Mouse (Mus musculus) hindbrain, embryonic 16.5 days (tissue): ENCODE data around the gene Dkc1. TPM values are rescaled to one million over a fixed set of nuclear protein-coding genes. Genes with fewer than 3 reads are reported as not detected.
"Not testable (repeated sequence)": the region's sequence is repeated elsewhere in the genome, so short reads cannot be mapped to it uniquely, and the experiment has no call there.

Experiments
- ATAC-seq: fragments of 200-750 bp; cut with Nextera tagmentation; 2 replicates; pipeline ENCODE4 v1.8.0; 2017; ENCODE audit warnings: moderate TSS enrichment, moderate library complexity
- H3K27ac ChIP-seq: fragments of 300-500 bp; sonication (generic); 2 replicates; pipeline ENCODE4 v1.5.1; 2014; ENCODE audit warnings: low read depth, mild to moderate bottlenecking, control low read depth, low read length, moderate library complexity
- H3K27me3 ChIP-seq: fragments of 300-500 bp; sonication (generic); replicated peaks from 2 replicates; pipeline ENCODE4 v1.6.1; 2014; ENCODE audit warnings: low read length; ENCODE audit not compliant: control insufficient read depth, insufficient read depth
- H3K36me3 ChIP-seq: fragments of 300-500 bp; sonication (generic); 2 replicates; pipeline ENCODE4 v1.6.1; 2014; ENCODE audit warnings: mild to moderate bottlenecking, low read length, moderate library complexity, mixed read lengths; ENCODE audit not compliant: control insufficient read depth, insufficient read depth
- H3K4me1 ChIP-seq: fragments of 300-500 bp; sonication (generic); 2 replicates; pipeline ENCODE4 v1.6.1; 2014; ENCODE audit warnings: low read depth, low read length; ENCODE audit not compliant: control insufficient read depth, insufficient read depth
- H3K4me2 ChIP-seq: fragments of 300-500 bp; sonication (generic); 2 replicates; pipeline ENCODE4 v1.6.1; 2014; ENCODE audit warnings: mild to moderate bottlenecking, low read length, control low read depth, moderate library complexity
- H3K4me3 ChIP-seq: fragments of 300-500 bp; sonication (generic); 2 replicates; pipeline ENCODE4 v1.5.1; 2014; ENCODE audit warnings: mild to moderate bottlenecking, low read length, control low read depth, moderate library complexity
- H3K9ac ChIP-seq: fragments of 300-500 bp; sonication (generic); 2 replicates; pipeline ENCODE4 v1.6.1; 2014; ENCODE audit warnings: low read depth, mild to moderate bottlenecking, control low read depth, low read length, moderate library complexity
- H3K9me3 ChIP-seq: fragments of 300-500 bp; sonication (generic); 2 replicates; pipeline ENCODE4 v1.6.1; 2014; ENCODE audit warnings: mild to moderate bottlenecking, low read length, moderate library complexity; ENCODE audit not compliant: control insufficient read depth
- WGBS: fragments of 180-500 bp; shearing (Covaris S2); extraction: QIAGEN DNeasy Blood & Tissue Kit; methylation state at CpG from one replicate; pipeline ENCODE4 v1.1.7; 2014; 5-methylcytosine and 5-hydroxymethylcytosine counted together
- polyA plus RNA-seq: library from polyadenylated mRNA; unstranded; fragments of >200 nt; fragmentation: Nextera tagmentation; extraction: Ambion mirVana; gene quantifications from 2 replicates; pipeline ENCODE4 v1.2.1, GENCODE M21; 2015

Dkc1 gene
- polyA plus RNA-seq, 1 experiment from 2014 or later = 49.2 TPM

DNA sequence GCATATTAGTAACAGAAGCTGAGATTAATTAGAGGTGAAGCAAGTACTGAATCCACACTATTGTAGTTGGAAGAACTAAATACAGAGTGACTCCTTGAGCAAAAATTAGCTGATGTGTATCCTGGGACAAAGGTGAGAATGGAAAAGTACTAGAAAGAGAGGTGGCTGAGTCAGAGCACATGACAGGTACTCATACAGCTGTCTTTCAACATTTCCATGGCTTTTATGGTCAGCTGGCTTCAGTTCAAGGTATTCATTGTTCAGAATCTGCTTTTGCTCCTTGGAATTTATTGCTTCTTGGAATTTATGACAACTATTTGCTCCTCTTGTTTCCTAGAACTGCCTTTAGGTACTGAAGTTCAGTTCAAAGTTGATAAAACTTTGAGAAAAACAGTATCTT, 41.3 kb downstream of the Dkc1 start:
- Histone ChIP-seq H3K36me3 (no peaks in the 10 kb centered on the region), H3K9ac (no peak overlapping the region), H3K4me1 (no peaks in the 10 kb centered on the region), H3K4me3 (no peak overlapping the region), H3K27me3 (no peaks in the 10 kb centered on the region), H3K9me3 (no peaks in the 10 kb centered on the region), H3K27ac (no peak overlapping the region), H3K4me2 (no peak overlapping the region)
- ATAC-seq = no peak

DNA sequence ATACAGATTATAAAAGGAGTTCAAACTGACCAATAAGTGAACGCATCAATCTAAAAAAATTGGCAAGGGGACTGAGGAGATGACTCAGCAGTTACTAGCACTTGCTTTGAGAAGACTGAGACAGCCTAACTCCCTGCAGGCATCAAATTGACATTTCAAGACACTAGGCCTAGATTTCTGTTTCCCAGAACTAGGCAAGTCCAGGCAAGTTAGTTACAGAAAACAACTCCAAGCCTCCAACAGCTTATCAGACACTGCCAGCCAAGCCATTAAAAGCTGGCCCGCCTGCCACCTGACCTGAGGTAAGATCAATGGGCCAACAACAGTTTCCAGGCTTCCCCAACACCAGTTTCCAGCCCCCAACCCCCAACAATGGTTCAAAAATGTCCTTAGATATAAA, 42.1 kb downstream of the Dkc1 start:
- H3K36me3 ChIP-seq = no peaks in the 10 kb centered on the region
- no peaks in the 10 kb centered on the region for H3K4me1 ChIP-seq
- no peaks in the 10 kb centered on the region for H3K9me3 ChIP-seq
- no peak for ATAC-seq
- no peaks in the 10 kb centered on the region for H3K27me3 ChIP-seq
- H3K4me2 ChIP-seq = no peak overlapping the region
- H3K9ac ChIP-seq = no peak overlapping the region
- no peak overlapping the region for H3K4me3 ChIP-seq
- no peak overlapping the region for H3K27ac ChIP-seq
- 91% methylated on average over 2 of the region's 2 CpGs for WGBS

DNA sequence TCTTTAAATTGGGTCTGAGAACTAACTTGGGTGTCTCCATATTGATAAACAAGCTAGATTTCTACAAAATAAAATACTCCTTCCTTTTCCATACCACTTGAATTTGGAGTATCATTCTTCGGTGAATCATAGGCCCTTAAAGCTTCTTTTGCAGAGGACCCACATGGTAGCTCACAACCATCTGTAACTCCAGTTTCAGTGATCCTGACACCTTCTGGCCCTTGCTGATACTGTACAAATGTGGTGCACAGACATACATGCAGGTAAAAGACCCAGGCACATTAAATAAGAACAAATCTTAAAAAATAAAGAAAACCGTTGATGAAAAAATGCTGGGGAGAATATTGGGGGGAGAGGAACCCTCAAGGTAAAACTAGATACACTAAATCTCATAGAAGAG, 42.5 kb downstream of the Dkc1 start:
- no peak overlapping the region for H3K4me2 ChIP-seq
- H3K4me1 ChIP-seq = no peaks in the 10 kb centered on the region
- no peaks in the 10 kb centered on the region for H3K9me3 ChIP-seq
- no peak for ATAC-seq
- no peaks in the 10 kb centered on the region for H3K36me3 ChIP-seq
- no peak overlapping the region for H3K9ac ChIP-seq
- no peaks in the 10 kb centered on the region for H3K27me3 ChIP-seq
- H3K4me3 ChIP-seq = no peak overlapping the region
- no peak overlapping the region for H3K27ac ChIP-seq
- 98% methylated on average over 2 of the region's 2 CpGs for WGBS

DNA sequence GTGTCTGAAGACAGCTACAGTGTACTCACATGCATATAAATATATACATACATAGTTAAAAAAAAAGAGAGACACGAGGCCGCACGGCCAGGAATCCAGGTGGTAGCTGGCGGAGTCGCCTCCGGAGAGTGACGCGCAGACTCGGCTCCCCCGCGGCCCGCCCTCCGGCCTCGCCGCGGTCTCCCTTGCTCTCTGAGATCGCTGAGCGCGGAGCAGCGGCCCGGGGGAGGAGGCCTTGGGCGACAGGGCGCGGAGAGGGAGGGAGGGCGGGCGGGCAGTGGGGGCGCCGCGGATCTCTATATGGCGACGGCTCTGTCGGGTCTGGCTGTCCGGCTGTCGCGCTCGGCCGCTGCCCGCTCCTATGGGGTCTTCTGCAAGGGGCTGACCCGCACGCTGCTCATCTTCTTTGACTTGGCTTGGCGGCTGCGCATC, 47.5 kb downstream of the Dkc1 start:
- peak overlapping the region; percentile 40 for H3K4me3 ChIP-seq
- H3K27me3 ChIP-seq, H3K36me3 ChIP-seq, H3K9me3 ChIP-seq, H3K27ac ChIP-seq, H3K4me1 ChIP-seq: not testable (repeated sequence)
- peak; percentile 73; the same call in 1 of the 2 replicates for ATAC-seq
- WGBS = 35% methylated on average over 23 of the region's 42 CpGs
- peak overlapping the region; percentile 45; the same call in 1 of the 2 replicates for H3K9ac ChIP-seq
- H3K4me2 ChIP-seq = peak overlapping the region; percentile 66

DNA sequence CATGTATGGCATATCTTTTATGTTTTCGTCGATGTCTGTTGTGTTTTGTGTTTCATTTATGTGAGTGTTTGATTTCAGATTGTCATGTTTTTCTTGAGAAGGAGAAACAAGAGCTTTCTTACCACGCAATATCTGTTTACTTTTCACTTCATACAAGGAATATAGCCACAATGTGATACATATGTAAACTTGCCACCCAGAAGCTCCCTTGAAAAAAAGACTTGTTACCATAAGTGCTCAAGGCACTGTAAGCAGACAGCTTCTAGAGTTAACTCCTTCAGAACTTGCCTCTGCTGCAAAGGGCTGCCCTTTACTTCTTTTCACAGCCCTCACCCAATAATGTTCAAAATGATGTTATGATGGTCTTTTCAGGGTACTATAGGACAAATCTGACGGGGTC, 52.8 kb downstream of the Dkc1 start:
- Histone ChIP-seq H3K4me2 (no peak overlapping the region), H3K27me3 (no peaks in the 10 kb centered on the region), H3K9ac (no peak overlapping the region), H3K36me3 (no peaks in the 10 kb centered on the region), H3K4me3 (no peak overlapping the region), H3K27ac (no peak overlapping the region), H3K9me3 (no peaks in the 10 kb centered on the region), H3K4me1 (no peaks in the 10 kb centered on the region)
- 87% methylated on average over 4 of the region's 4 CpGs for WGBS
- no peak for ATAC-seq

DNA sequence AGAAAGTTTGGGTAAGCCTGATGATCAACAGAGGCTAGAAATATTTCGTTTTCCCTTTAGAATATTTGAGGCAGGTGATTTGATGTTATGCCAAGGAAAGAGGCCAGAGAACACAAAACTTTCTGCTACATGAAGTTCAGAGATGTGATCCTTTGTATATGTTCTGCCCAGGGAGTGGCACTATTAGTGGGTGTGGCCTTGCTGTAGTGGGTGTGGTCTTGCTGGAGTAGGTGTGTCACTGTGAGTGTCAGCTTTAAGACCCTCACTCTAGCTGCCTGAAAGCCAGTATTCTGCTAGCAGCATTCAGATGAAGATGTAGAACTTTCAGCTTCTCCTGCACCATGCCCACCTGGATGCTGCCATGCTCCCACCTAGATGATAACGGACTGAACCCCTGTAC, 54.6 kb downstream of the Dkc1 start:
- H3K27ac ChIP-seq = no peak overlapping the region
- H3K36me3 ChIP-seq = no peaks in the 10 kb centered on the region
- no peaks in the 10 kb centered on the region for H3K4me1 ChIP-seq
- no peaks in the 10 kb centered on the region for H3K27me3 ChIP-seq
- WGBS = 85% methylated on average over 2 of the region's 2 CpGs
- H3K9me3 ChIP-seq = no peaks in the 10 kb centered on the region
- H3K9ac ChIP-seq = no peak overlapping the region
- H3K4me3 ChIP-seq = no peak overlapping the region
- H3K4me2 ChIP-seq = no peak overlapping the region
- no peak for ATAC-seq

DNA sequence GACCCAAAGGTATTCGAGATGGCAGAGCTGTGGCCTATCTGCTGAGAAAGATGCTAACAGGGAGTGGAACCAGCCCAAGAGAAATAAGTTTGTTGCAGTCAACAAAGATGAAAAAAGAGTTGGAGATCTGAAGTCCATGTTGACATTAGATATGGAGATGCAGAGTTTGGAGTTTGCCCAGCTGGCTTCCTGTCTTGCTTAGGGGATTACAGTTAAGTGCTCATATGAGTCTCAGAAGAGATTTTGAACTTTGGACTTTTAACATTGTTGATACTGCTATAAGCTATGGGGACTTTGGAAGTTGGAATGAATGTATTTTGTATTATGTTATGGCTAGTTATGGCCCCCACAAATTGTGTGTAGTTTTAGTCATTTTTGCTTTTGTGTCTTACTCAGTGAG, 56.6 kb downstream of the Dkc1 start:
- WGBS = 67% methylated on average over 1 of the region's 1 CpGs
- H3K36me3 ChIP-seq = no peaks in the 10 kb centered on the region
- H3K9ac ChIP-seq = no peak overlapping the region
- H3K9me3 ChIP-seq = no peaks in the 10 kb centered on the region
- no peak overlapping the region for H3K27ac ChIP-seq
- H3K4me2 ChIP-seq = no peak overlapping the region
- no peak overlapping the region for H3K4me3 ChIP-seq
- H3K27me3 ChIP-seq = no peaks in the 10 kb centered on the region
- ATAC-seq = no peak
- H3K4me1 ChIP-seq = no peaks in the 10 kb centered on the region

DNA sequence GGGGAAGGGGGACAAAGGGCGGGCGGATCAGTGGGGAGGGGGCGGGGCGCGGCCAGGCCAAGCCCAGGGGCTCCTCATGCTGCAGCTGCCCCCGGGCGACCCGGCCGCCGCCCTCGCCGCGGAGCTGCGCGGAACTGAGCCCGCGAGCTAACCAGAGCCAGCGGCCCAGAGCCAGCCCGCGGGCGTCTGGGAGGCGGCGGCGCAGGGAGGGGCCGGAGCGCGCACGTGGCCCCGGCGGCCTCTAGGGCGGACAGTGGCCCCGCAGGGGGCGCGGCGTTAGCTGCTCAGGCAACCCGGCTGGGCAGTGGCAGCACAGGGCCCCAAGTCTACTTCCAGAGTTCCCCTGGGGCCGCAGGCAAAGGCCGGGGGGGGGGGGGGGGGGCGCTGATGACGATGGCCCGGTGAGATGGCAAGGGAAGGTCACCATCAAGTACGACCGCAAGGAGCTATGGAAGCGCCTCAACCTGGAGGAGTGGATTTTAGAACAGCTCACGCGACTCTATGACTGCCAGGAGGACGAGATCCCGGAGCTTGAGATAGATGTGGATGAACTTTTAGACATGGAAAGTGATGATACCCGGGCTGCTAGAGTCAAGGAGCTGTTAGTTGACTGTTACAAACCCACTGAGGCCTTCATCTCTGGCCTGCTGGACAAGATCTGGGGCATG, 60.1 kb downstream of the Dkc1 start:
- Histone ChIP-seq H3K4me3 (peak overlapping the region; percentile 52), H3K27me3 (no peaks in the 10 kb centered on the region), H3K4me2 (peak overlapping the region; percentile 77), H3K9me3 (no peaks in the 10 kb centered on the region), H3K36me3 (no peaks in the 10 kb centered on the region), H3K27ac (no peak overlapping the region), H3K4me1 (no peaks in the 10 kb centered on the region), H3K9ac (peak overlapping the region; percentile 59)
- WGBS = 24% methylated on average over 20 of the region's 49 CpGs
- ATAC-seq = peak; percentile 60
